Mouse (Mus musculus) heart, embryonic 14.5 days (tissue): ENCODE results near the gene Tbce. TPM values are rescaled to one million over a fixed set of nuclear protein-coding genes. Genes with fewer than 3 reads are reported as not detected.
A peak's percentile ranks its signal among the peaks of the same experiment; 100 is the strongest.
"Not testable (repeated sequence)": the region's sequence is repeated elsewhere in the genome, so short reads cannot be mapped to it uniquely, and the experiment has no call there.

Source experiments
- ATAC-seq: fragments of 200-750 bp; cut with Nextera tagmentation; 2 replicates; pipeline ENCODE4 v1.8.0; 2017; ENCODE audit warnings: low read depth, moderate TSS enrichment; ENCODE audit not compliant: insufficient number of reproducible peaks, insufficient read depth, low FRiP score
- H3K27ac ChIP-seq, 2 experiments: fragments of 200-500 bp in 1 of 2; fragments of 300-500 bp in 1 of 2; sonication (generic) in 1 of 2; replicated peaks in 1 of 2; 2 replicates each; pipeline ENCODE4 v1.5.1; 2012 to 2014; ENCODE audit warnings: low read depth in 2 of 2, low read length in 2 of 2, control low read depth in 1 of 2, mild to moderate bottlenecking in 1 of 2, mixed read lengths in 1 of 2; ENCODE audit not compliant: control insufficient read depth in 1 of 2, insufficient read depth in 1 of 2
- H3K27me3 ChIP-seq: fragments of 300-500 bp; sonication (generic); 2 replicates; pipeline ENCODE4 v1.6.1; 2014; ENCODE audit warnings: mild to moderate bottlenecking, low read length, control low read depth; ENCODE audit not compliant: control insufficient read depth, insufficient read depth
- H3K36me3 ChIP-seq: fragments of 300-500 bp; sonication (generic); 2 replicates; pipeline ENCODE4 v1.6.1; 2014; ENCODE audit warnings: mild to moderate bottlenecking, control low read depth, low read length, mixed read lengths; ENCODE audit not compliant: control insufficient read depth, insufficient read depth
- H3K4me1 ChIP-seq, 2 experiments: fragments of 200-500 bp in 1 of 2; fragments of 300-500 bp in 1 of 2; sonication (generic) in 1 of 2; 2 replicates each; pipeline ENCODE4 v1.6.1; 2012 to 2014; ENCODE audit warnings: low read length in 2 of 2, control low read depth in 1 of 2, mixed read lengths in 1 of 2; ENCODE audit not compliant: control insufficient read depth in 2 of 2, insufficient read depth in 2 of 2
- H3K4me2 ChIP-seq: fragments of 300-500 bp; sonication (generic); 2 replicates; pipeline ENCODE4 v1.6.1; 2014; ENCODE audit warnings: mild to moderate bottlenecking, low read length
- H3K4me3 ChIP-seq, 2 experiments: fragments of 200-500 bp in 1 of 2; fragments of 300-500 bp in 1 of 2; sonication (generic) in 1 of 2; 2 replicates each; pipeline ENCODE4 v1.5.1; 2012 to 2014; ENCODE audit warnings: low read length in 2 of 2, mild to moderate bottlenecking in 2 of 2, control low read depth in 1 of 2, low read depth in 1 of 2, moderate library complexity in 1 of 2; ENCODE audit not compliant: control insufficient read depth in 1 of 2, insufficient read depth in 1 of 2
- H3K9ac ChIP-seq: fragments of 300-500 bp; sonication (generic); 2 replicates; pipeline ENCODE4 v1.6.1; 2014; ENCODE audit warnings: mild to moderate bottlenecking, low read length
- H3K9me3 ChIP-seq: fragments of 300-500 bp; sonication (generic); 2 replicates; pipeline ENCODE4 v1.6.1; 2016; ENCODE audit warnings: low read length, control low read depth; ENCODE audit not compliant: control insufficient read depth
- WGBS: fragments of 180-500 bp; shearing (Covaris S2); extraction: QIAGEN DNeasy Blood & Tissue Kit; methylation state at CpG from one replicate; pipeline ENCODE4 v1.1.7; 2014; 5-methylcytosine and 5-hydroxymethylcytosine counted together
- polyA plus RNA-seq: library from polyadenylated mRNA; unstranded; fragments of >200 nt; fragmentation: Nextera tagmentation; extraction: Ambion mirVana; gene quantifications from 2 replicates; pipeline ENCODE4 v1.2.1, GENCODE M21; 2014

Gene Tbce
- polyA plus RNA-seq, 1 experiment from 2014 or later, result 38.0 TPM

DNA sequence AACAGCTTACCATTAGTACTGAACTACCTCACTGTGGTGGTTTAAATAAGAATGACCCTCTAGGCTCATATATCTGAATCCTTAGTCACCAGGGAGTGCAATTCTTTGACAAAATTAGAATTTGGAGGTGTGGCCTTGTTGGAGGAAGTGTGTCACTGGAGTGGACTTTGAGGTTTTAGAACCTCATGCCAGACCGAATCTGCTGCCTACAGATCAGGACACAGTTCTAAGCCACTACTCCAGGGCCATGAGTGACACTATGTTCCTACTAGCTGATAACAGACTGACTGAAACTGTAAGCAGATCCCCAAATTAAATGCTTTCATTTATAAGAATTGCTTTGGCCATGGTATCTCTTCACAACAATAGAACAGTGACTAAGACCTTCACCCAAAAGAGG is 10.4 kb upstream of the Tbce start:
- no peak overlapping the region for H3K4me3 ChIP-seq
- no peak for ATAC-seq
- no peaks in the 10 kb centered on the region for H3K4me1 ChIP-seq
- no peak overlapping the region for H3K9ac ChIP-seq
- H3K36me3 ChIP-seq, result peaks cover 76% of the 10 kb centered on the region
- H3K27me3 ChIP-seq, result no peaks in the 10 kb centered on the region
- WGBS, result 73% methylated on average over 1 of the region's 1 CpGs
- no peak overlapping the region for H3K27ac ChIP-seq
- no peak overlapping the region for H3K4me2 ChIP-seq
- H3K9me3 ChIP-seq, result no peaks in the 10 kb centered on the region

DNA sequence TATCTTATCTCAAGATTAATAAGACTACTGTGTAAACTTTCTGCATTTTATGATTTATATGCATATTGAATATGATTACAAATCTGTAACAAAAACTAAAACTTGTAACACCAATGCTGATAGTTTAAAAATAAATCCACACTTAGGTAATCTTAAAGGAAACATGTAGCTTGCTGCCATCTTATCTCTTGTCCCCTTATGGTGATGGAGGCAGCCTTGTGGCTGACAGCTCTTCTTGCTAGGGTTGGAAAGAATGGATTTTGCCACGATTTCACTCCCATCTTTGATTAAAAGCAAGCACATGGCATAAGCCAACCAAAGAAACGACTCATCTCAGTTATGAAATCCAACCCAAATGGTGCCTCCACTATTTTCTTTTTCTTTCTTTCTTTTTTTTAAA is 5.1 kb upstream of the Tbce start:
- WGBS, result 61% methylated on average over 2 of the region's 2 CpGs
- no peak overlapping the region for H3K4me2 ChIP-seq

DNA sequence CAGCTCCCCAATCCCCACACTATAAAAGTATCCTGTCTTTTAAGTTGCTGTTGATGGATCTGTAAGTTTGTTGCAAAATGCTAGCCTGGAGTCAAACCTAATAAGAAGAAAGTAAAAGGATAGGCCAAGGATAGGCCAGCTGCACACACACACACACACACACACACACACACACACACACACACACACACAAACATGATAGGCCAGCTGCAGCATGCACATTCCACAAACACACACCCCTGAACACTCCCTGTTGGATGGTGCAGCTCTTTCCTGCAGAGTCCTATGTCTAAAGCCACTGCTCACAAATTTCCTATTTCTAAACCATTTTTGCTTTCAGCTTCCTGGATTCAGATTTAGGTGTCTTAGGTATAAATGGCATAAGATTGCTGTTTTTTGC is 4.4 kb upstream of the Tbce start:
- no peak overlapping the region for H3K9ac ChIP-seq
- H3K36me3 ChIP-seq, result peaks cover 18% of the 10 kb centered on the region
- no peak overlapping the region for H3K4me3 ChIP-seq
- H3K4me1 ChIP-seq, result peaks cover 3 to 7% of the 10 kb centered on the region in 2 experiments
- no peak overlapping the region for H3K27ac ChIP-seq
- no peaks in the 10 kb centered on the region for H3K27me3 ChIP-seq
- no peak overlapping the region for H3K4me2 ChIP-seq
- no peaks in the 10 kb centered on the region for H3K9me3 ChIP-seq
- no peak for ATAC-seq

More for the DNA sequence above, 5.1 kb upstream of the Tbce start:
- ATAC-seq, result no peak
- Histone ChIP-seq H3K4me3 (no peak overlapping the region), H3K4me1 (peaks cover 3 to 7% of the 10 kb centered on the region in 2 experiments), H3K9me3 (no peaks in the 10 kb centered on the region), H3K27ac (no peak overlapping the region), H3K27me3 (no peaks in the 10 kb centered on the region), H3K9ac (no peak overlapping the region), H3K36me3 (peaks cover 25% of the 10 kb centered on the region)

DNA sequence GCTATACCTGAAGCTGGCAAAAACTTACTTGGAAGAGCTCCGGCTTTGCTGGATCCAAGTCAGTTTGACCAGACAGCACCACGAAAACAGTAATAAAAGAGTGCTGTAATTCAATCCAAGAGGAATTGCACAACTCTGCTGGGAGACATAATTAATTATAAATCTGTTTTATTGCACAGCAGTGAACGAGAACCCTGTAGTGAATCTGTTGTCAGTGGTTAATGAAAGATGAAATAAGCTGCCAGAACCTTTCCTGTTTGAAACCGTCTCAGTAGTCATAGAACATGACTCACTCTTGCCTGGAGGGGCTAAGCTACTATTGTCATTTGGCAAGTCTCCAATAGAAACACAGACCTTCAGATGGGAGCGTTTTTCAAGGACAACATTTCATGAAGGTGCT is 748 bp upstream of the Tbce start:
- H3K4me1 ChIP-seq, result peaks cover 5 to 13% of the 10 kb centered on the region in 2 experiments
- peak overlapping the region in 1 of 2 experiments; percentile 70; a peak in 3 of 4 replicates for H3K4me3 ChIP-seq
- no peaks in the 10 kb centered on the region for H3K27me3 ChIP-seq
- no peak for ATAC-seq
- WGBS, result 35% methylated on average over 5 of the region's 5 CpGs
- no peaks in the 10 kb centered on the region for H3K36me3 ChIP-seq
- H3K4me2 ChIP-seq, result peak overlapping the region; percentile 94
- no peaks in the 10 kb centered on the region for H3K9me3 ChIP-seq
- peak overlapping the region; percentile 88 for H3K9ac ChIP-seq
- peak overlapping the region; percentile 10 to 97; a peak in 3 of 4 replicates for H3K27ac ChIP-seq

DNA sequence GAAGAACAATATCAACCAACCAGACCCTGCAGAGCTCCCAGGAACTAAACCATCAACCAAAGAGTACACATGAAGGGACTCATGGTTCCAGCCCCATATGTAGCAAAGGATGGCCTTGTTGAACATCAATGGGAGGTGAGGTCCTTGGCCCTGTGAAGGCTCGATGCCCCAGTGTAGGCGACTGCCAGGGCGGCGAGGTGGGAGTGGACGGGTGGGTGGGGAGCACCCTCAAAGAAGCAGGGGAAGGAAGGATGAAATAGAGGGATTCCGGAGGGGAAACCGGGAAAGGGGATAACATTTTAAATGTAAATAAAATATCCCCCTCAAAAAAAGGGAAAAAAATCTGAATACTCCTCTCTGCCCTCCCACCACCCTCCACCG is 537 bp downstream of the Tbce start:
- Histone ChIP-seq H3K9ac (peak overlapping the region; percentile 88), H3K4me2 (peak overlapping the region; percentile 94), H3K27me3 (no peaks in the 10 kb centered on the region), H3K4me3 (peak overlapping the region; percentile 70 to 86), H3K9me3 (no peaks in the 10 kb centered on the region), H3K27ac (peak overlapping the region in 1 of 2 experiments; percentile 97; a peak in 1 of 4 replicates), H3K36me3 (no peaks in the 10 kb centered on the region), H3K4me1 (peaks cover 5 to 13% of the 10 kb centered on the region in 2 experiments)
- ATAC-seq, result no peak
- WGBS, result 7% methylated on average over 8 of the region's 8 CpGs

DNA sequence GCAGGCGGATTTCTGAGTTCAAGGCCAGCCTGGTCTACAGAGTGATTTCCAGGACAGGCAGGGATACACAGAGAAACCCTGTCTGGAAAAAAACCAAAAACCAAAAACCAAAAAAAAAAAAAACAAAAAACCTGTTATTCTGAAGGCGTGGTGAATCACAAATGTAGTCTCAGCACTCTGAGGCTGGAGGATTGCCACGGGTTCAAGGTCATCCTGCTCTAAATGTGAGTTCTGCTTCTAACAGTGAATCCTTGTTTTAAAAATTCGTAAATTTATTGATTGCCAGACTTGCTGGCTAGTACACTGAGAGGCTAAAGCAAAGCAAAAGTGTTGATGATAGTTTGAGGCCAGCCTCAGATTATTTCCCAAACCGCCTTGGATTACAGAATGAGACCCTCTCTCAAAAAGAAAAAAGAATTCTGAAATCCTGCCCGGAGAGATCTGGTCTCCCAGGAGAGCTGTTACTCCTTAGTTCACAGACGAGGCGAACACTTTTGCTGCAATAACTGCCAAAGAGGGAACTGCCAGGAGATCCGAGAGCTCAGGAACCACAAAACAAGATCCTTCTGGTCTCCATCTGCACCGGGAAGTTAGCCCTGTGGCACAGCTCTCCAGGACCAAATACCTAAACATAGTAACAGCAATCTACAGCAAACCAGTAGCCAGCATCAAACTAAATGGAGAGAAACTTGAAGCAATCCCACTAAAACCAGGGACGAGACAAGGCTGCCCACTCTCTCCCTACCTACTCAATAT is 3.4 kb downstream of the Tbce start:
- peaks cover 5 to 13% of the 10 kb centered on the region in 2 experiments for H3K4me1 ChIP-seq
- no peak overlapping the region for H3K27ac ChIP-seq
- 91% methylated on average over 11 of the region's 11 CpGs for WGBS
- H3K4me3 ChIP-seq, result no peak overlapping the region
- no peaks in the 10 kb centered on the region for H3K27me3 ChIP-seq
- no peaks in the 10 kb centered on the region for H3K36me3 ChIP-seq
- ATAC-seq, result no peak
- H3K9ac ChIP-seq, result no peak overlapping the region
- H3K4me2 ChIP-seq, result no peak overlapping the region
- H3K9me3 ChIP-seq, result no peaks in the 10 kb centered on the region

DNA sequence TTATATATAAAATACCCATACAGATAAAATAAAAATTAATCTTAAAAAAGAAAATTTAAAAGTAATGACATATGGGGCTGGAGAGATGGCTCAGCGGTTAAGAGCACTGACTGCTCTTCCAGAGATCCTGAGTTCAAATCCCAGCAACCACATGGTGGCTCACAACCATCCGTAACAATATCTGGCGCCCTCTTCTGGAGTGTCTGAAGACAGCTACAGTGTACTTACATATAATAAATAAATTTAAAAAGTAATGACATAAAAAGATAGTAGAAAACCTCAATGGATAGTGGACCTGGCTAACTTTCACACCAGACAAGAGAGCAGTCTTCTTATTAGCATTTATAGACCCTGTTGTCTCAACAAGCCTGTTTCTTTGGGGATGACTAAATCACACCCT is 4.1 kb downstream of the Tbce start:
- not testable (repeated sequence) for H3K27me3 ChIP-seq, H3K9me3 ChIP-seq, H3K27ac ChIP-seq, H3K4me3 ChIP-seq, ATAC-seq, H3K4me2 ChIP-seq, H3K9ac ChIP-seq, H3K36me3 ChIP-seq
- H3K4me1 ChIP-seq, result peaks cover 3 to 12% of the 10 kb centered on the region in 2 experiments
- WGBS, result 76% methylated on average over 2 of the region's 3 CpGs

DNA sequence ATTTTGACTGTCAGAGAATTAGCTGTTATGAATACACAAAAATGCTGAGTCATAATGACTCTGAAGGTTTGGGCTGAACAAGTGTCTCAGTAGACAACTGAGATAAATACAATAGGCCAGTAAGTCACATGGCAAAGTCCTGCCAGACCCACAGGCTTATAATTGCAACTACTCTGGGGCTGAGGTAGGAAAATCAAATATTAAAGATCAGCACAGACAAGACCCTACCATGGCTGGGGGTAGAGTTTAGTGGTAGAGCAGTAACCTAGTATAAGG is 5.4 kb downstream of the Tbce start:
- Histone ChIP-seq H3K4me2 (no peak overlapping the region), H3K9me3 (no peaks in the 10 kb centered on the region), H3K27ac (no peak overlapping the region), H3K27me3 (no peaks in the 10 kb centered on the region), H3K4me3 (no peak overlapping the region), H3K4me1 (peaks cover 2 to 6% of the 10 kb centered on the region in 2 experiments; a peak in 3 of 4 replicates), H3K36me3 (peaks cover 3% of the 10 kb centered on the region), H3K9ac (no peak overlapping the region)
- no peak for ATAC-seq
